Mouse (Mus musculus): ENCODE measurements around the gene A630010A05Rik.
"Not testable (repeated sequence)": the region's sequence is repeated elsewhere in the genome, so short reads cannot be mapped to it uniquely, and the experiment has no call there.

A630010A05Rik gene

DNA sequence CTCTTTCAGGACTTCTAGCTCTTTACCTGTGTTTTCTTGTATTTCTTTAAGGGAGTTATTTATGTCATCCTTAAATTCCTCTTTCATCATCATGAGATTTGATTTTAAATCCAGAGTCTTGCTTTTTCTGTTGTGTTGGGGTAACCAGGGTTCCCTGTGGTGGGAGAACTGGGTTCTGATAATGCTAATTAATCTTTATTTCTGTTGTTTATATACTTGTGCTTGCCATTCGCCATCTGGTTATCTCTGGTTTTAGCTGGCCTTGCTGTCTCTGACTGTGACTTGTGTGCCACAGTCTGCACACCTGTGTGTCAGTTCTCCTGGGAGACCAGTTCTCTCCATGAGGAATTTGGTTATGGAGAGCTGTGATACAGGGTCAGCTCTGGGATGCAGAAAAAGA is at the start of gene A630010A05Rik:
TSS of gene A630010A05Rik (plus strand) at position 301 of the 400 bp plus-strand sequence.
- no peak for DNase-seq (ENCODE audit: low spot score)

DNA sequence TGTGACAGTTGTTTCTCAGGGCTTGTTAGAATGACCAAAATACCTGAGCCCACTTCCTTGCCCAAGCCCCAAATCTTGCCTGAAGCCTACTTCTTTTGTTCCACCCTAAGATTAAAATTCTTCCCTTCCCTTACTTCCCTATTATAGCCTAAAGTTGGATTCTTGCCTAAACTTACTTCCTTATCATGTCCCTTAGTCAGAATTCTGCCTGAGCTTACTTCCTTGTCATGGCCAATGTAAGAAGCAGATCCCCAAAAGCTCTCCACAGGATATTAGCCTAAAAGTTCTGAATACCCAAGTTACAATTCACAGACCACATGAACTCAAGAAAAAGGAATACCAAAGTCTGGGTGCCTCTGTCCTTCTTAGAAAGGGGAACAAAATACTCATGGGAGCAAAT is 26.4 kb upstream of the A630010A05Rik start:
- no peak for DNase-seq (ENCODE audit: low spot score)

DNA sequence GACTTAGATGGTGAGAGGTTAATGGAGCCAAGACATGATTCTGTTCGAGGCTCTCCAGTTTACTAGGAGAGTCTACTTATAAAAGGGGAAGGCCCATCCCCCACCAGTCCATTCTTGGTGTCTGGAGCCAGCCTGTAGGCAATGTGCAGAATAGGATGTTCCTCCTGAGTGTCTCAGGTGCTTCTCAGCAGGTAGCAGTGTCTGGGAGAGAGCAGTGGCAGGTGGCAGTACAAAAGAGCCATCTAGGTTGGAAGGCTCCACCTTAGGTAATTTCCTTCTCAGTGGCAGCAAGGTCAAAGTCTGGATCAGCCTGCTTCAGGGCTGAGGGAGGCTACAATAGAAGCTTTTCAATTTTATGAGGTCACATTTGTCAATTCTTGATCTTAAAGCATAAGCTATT is 4.9 kb upstream of the A630010A05Rik start:
- not testable (repeated sequence) for DNase-seq (ENCODE audit: low spot score)

Data from retina, embryonic 14.5 days (tissue).